Mouse (Mus musculus): ENCODE measurements at regions not wholly inside any gene's neighbourhood (a gene's known extent, or its start where the extent isn't known, plus 50 kb on each side); places are given as distances from the start of the nearest gene placed in this dataset.

GRCm38 (mm10) chr1:91708550-91709243 lies 92.6 kb upstream of the Twist2 start:
- H3K4me2 ChIP-seq (ENCODE audit: low read length), result no peak overlapping the region
- TF ChIP-seq CTCF (IDR thresholded peaks at IDR 0.05; ENCODE audit: low read depth), result no peak
- H3K36me3 ChIP-seq (ENCODE audit: insufficient read depth, low read length), result no peaks in the 10 kb centered on the region
- no peaks in the 10 kb centered on the region for H3K9me3 ChIP-seq (replicated peaks; ENCODE audit: low read length)
- H3K4me3 ChIP-seq (replicated peaks; ENCODE audit: low read depth, low read length), result no peak overlapping the region
- H3K4me1 ChIP-seq (replicated peaks; ENCODE audit: insufficient read depth, low read length), result no peaks in the 10 kb centered on the region
- no peak overlapping the region for H3K27ac ChIP-seq
- WGBS, result 46% methylated on average over 7 of the region's 7 CpGs
- no peaks in the 10 kb centered on the region for H3K27me3 ChIP-seq (ENCODE audit: insufficient read depth, low read length)
- H3K9ac ChIP-seq (ENCODE audit: low read depth, low read length), result no peak overlapping the region
- DNase-seq (ENCODE audit: low spot score), result no peak
- no peak for ATAC-seq (replicated peaks; ENCODE audit: low FRiP score, low read depth)

DNA sequence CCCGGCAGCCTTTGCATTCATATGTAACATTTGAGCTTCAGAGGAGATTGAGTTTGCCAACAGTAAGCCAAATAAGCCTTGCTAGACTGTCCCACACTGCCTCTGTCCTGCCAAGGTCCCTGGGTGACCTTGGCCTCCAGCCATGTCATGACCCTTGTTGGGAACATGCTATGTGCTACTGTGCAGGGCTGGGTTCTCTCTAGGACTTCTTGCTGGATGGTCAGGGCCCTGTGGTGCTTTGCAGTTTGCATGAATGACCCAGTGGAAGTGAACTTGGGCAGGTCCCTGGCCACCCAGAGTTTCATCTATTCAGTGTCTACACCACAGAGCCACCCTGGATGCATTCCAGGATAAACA lies 92.0 kb upstream of the Twist2 start:
- Histone ChIP-seq H3K4me1 (replicated peaks; ENCODE audit: insufficient read depth, low read length) (no peaks in the 10 kb centered on the region), H3K27me3 (ENCODE audit: insufficient read depth, low read length) (no peaks in the 10 kb centered on the region), H3K9ac (ENCODE audit: low read depth, low read length) (no peak overlapping the region), H3K27ac (no peak overlapping the region), H3K36me3 (ENCODE audit: insufficient read depth, low read length) (no peaks in the 10 kb centered on the region), H3K4me2 (ENCODE audit: low read length) (no peak overlapping the region), H3K4me3 (replicated peaks; ENCODE audit: low read depth, low read length) (no peak overlapping the region), H3K9me3 (replicated peaks; ENCODE audit: low read length) (no peaks in the 10 kb centered on the region)
- no peak for DNase-seq (ENCODE audit: low spot score)
- ATAC-seq (replicated peaks; ENCODE audit: low FRiP score, low read depth), result no peak
- WGBS, result 91% methylated on average over 1 of the region's 1 CpGs
- TF ChIP-seq CTCF (IDR thresholded peaks at IDR 0.05; ENCODE audit: low read depth), result no peak

GRCm38 (mm10) chr1:91713131-91713530 lies 88.1 kb upstream of the Twist2 start:
- no peaks in the 10 kb centered on the region for H3K27me3 ChIP-seq (ENCODE audit: insufficient read depth, low read length)
- no peak overlapping the region for H3K9ac ChIP-seq (ENCODE audit: low read depth, low read length)
- no peaks in the 10 kb centered on the region for H3K9me3 ChIP-seq (replicated peaks; ENCODE audit: low read length)
- no peaks in the 10 kb centered on the region for H3K4me1 ChIP-seq (replicated peaks; ENCODE audit: insufficient read depth, low read length)
- DNase-seq (ENCODE audit: low spot score) (no peak), ATAC-seq (replicated peaks; ENCODE audit: low FRiP score, low read depth) (no peak)
- WGBS, result 81% methylated on average over 11 of the region's 11 CpGs
- no peak overlapping the region for H3K27ac ChIP-seq
- no peak overlapping the region for H3K4me2 ChIP-seq (ENCODE audit: low read length)
- no peaks in the 10 kb centered on the region for H3K36me3 ChIP-seq (ENCODE audit: insufficient read depth, low read length)
- no peak overlapping the region for H3K4me3 ChIP-seq (replicated peaks; ENCODE audit: low read depth, low read length)
- no peak for TF ChIP-seq CTCF (IDR thresholded peaks at IDR 0.05; ENCODE audit: low read depth)

DNA sequence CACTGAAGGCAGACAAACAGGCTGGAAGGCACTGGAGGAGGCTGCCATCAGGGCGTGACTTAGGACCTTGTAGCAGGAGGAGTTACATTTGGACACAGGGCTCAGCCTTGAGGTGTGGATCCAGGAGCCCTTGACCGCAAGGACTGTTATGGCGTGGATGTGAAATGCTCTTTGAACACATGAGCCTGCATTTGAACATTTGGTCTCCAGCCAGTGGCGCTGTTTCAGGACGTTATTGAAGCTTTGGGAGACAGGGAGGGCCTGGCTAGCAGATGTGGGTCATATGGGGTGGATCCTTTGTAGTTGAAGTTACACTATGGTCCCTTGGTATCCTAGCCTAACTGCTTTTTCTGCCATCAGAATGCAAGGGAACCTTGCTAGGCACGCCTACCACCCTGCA lies 87.0 kb upstream of the Twist2 start:
- Histone ChIP-seq H3K27ac (no peak overlapping the region), H3K4me3 (replicated peaks; ENCODE audit: low read depth, low read length) (no peak overlapping the region), H3K9ac (ENCODE audit: low read depth, low read length) (no peak overlapping the region), H3K9me3 (replicated peaks; ENCODE audit: low read length) (no peaks in the 10 kb centered on the region), H3K4me1 (replicated peaks; ENCODE audit: insufficient read depth, low read length) (no peaks in the 10 kb centered on the region), H3K27me3 (ENCODE audit: insufficient read depth, low read length) (no peaks in the 10 kb centered on the region), H3K4me2 (ENCODE audit: low read length) (no peak overlapping the region), H3K36me3 (ENCODE audit: insufficient read depth, low read length) (no peaks in the 10 kb centered on the region)
- ATAC-seq (replicated peaks; ENCODE audit: low FRiP score, low read depth) (no peak), DNase-seq (ENCODE audit: low spot score) (no peak)
- no peak for TF ChIP-seq CTCF (IDR thresholded peaks at IDR 0.05; ENCODE audit: low read depth)
- 55% methylated on average over 6 of the region's 6 CpGs for WGBS

DNA sequence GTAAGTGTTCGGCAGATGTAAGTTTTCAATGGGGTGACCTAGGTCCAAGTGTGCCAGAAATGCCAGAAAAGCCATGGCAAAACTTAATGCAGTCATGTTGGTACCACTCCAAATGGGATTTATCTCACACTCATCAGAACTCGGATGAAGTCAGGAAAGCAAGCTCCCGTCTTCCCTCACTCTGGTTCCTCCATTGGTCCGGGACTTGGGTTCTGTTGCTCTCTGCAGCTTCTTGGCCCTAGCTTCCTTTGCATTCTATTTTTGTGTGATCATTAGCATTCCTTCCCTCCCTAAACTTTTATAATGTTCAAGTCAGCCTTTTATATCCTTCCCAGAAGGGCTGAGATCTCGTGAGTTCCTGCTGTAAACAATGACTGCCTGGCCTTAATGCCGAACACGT lies 85.9 kb upstream of the Twist2 start:
- no peaks in the 10 kb centered on the region for H3K4me1 ChIP-seq (replicated peaks; ENCODE audit: insufficient read depth, low read length)
- peak; percentile 38 for DNase-seq (ENCODE audit: low spot score)
- WGBS, result 69% methylated on average over 7 of the region's 7 CpGs
- H3K4me3 ChIP-seq (replicated peaks; ENCODE audit: low read depth, low read length), result no peak overlapping the region
- no peak for ATAC-seq (replicated peaks; ENCODE audit: low FRiP score, low read depth)
- no peak overlapping the region for H3K9ac ChIP-seq (ENCODE audit: low read depth, low read length)
- TF ChIP-seq CTCF (IDR thresholded peaks at IDR 0.05; ENCODE audit: low read depth), result no peak
- no peaks in the 10 kb centered on the region for H3K36me3 ChIP-seq (ENCODE audit: insufficient read depth, low read length)
- no peak overlapping the region for H3K27ac ChIP-seq
- no peaks in the 10 kb centered on the region for H3K27me3 ChIP-seq (ENCODE audit: insufficient read depth, low read length)
- H3K9me3 ChIP-seq (replicated peaks; ENCODE audit: low read length), result no peaks in the 10 kb centered on the region
- no peak overlapping the region for H3K4me2 ChIP-seq (ENCODE audit: low read length)

GRCm38 (mm10) chr1:91715791-91716190 lies 85.5 kb upstream of the Twist2 start:
- Histone ChIP-seq H3K4me1 (replicated peaks; ENCODE audit: insufficient read depth, low read length) (no peaks in the 10 kb centered on the region), H3K27me3 (ENCODE audit: insufficient read depth, low read length) (no peaks in the 10 kb centered on the region), H3K4me2 (ENCODE audit: low read length) (no peak overlapping the region), H3K9me3 (replicated peaks; ENCODE audit: low read length) (no peaks in the 10 kb centered on the region), H3K9ac (ENCODE audit: low read depth, low read length) (no peak overlapping the region), H3K27ac (no peak overlapping the region), H3K4me3 (replicated peaks; ENCODE audit: low read depth, low read length) (no peak overlapping the region), H3K36me3 (ENCODE audit: insufficient read depth, low read length) (no peaks in the 10 kb centered on the region)
- no peak for ATAC-seq (replicated peaks; ENCODE audit: low FRiP score, low read depth)
- no peak for DNase-seq (ENCODE audit: low spot score)
- TF ChIP-seq CTCF (IDR thresholded peaks at IDR 0.05; ENCODE audit: low read depth), result no peak
- WGBS, result 77% methylated on average over 2 of the region's 2 CpGs

DNA sequence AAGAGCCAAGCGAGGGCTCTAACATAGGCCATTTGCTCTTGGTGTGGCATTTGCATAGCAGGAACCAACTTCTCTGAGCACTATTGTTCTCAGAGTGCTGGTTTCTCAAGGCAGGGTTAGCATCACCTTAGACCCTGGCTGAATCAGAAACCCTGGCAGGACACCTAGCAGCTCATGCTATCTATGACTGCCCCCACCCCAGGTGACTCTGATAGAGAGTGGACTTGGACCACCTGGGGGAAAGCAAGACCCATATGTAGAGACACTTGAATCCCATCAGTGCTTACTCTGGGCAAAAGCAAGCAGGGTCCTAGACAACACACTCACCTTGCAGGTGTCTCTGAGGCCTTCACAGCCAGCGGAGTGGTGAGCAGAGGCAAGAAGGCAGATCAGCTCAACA lies 84.4 kb upstream of the Twist2 start:
- Histone ChIP-seq H3K27ac (no peak overlapping the region), H3K4me1 (replicated peaks; ENCODE audit: insufficient read depth, low read length) (no peaks in the 10 kb centered on the region), H3K4me3 (replicated peaks; ENCODE audit: low read depth, low read length) (no peak overlapping the region), H3K36me3 (ENCODE audit: insufficient read depth, low read length) (no peaks in the 10 kb centered on the region), H3K9ac (ENCODE audit: low read depth, low read length) (no peak overlapping the region), H3K27me3 (ENCODE audit: insufficient read depth, low read length) (no peaks in the 10 kb centered on the region), H3K4me2 (ENCODE audit: low read length) (no peak overlapping the region), H3K9me3 (replicated peaks; ENCODE audit: low read length) (no peaks in the 10 kb centered on the region)
- no peak for TF ChIP-seq CTCF (IDR thresholded peaks at IDR 0.05; ENCODE audit: low read depth)
- 94% methylated on average over 2 of the region's 2 CpGs for WGBS
- no peak for ATAC-seq (replicated peaks; ENCODE audit: low FRiP score, low read depth)
- DNase-seq (ENCODE audit: low spot score), result no peak

All from kidney, postnatal 0 days (tissue).